Mouse (Mus musculus): ENCODE data around the gene Prr3. TPM values are rescaled to one million over a fixed set of nuclear protein-coding genes. Genes with fewer than 3 reads are reported as not detected.
"Not testable (repeated sequence)": the region's sequence is repeated elsewhere in the genome, so short reads cannot be mapped to it uniquely, and the experiment has no call there.

Prr3 gene
- polyA plus RNA-seq, 1 experiment = 7.8 TPM

DNA sequence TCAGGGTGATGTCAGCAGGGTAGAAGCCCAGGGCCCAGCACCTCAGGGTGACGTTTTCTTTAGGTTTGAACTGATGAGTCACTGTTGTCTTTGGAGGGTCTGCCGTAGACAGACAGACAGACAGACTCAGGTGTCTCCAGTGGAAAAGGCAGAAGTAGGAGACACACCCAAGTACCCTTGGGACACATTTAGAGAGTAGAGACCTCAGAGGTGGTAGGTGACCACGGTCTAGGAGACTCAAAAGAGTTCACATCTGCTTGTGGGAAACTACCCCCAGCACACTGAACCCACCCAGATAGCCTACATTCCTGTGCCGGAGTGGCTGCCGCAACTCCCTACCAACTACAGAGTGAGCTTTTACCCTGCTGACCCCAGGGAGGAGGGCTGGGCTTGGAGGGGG is 34.9 kb upstream of the Prr3 start:
- WGBS = 93% methylated on average over 5 of the region's 5 CpGs
- H3K4me3 ChIP-seq (ENCODE audit: low read depth, low read length) = no peak overlapping the region
- no peak overlapping the region for H3K27ac ChIP-seq (ENCODE audit: insufficient read depth, low read depth, low read length)
- no peaks in the 10 kb centered on the region for H3K27me3 ChIP-seq (ENCODE audit: control insufficient read depth, insufficient read depth, low read length)
- TF ChIP-seq CTCF (IDR thresholded peaks at IDR 0.05; ENCODE audit: extremely low read depth, insufficient read length, insufficient replicate concordance, low read depth, low read length) = no peak
- no peak for TF ChIP-seq POLR2A (IDR thresholded peaks at IDR 0.05; ENCODE audit: low read depth, low read length)
- no peaks in the 10 kb centered on the region for H3K4me1 ChIP-seq (ENCODE audit: control insufficient read depth, insufficient read depth, insufficient read length, low read length)
- peaks cover 24% of the 10 kb centered on the region for H3K36me3 ChIP-seq (ENCODE audit: control insufficient read depth, insufficient read depth, low read length)

DNA sequence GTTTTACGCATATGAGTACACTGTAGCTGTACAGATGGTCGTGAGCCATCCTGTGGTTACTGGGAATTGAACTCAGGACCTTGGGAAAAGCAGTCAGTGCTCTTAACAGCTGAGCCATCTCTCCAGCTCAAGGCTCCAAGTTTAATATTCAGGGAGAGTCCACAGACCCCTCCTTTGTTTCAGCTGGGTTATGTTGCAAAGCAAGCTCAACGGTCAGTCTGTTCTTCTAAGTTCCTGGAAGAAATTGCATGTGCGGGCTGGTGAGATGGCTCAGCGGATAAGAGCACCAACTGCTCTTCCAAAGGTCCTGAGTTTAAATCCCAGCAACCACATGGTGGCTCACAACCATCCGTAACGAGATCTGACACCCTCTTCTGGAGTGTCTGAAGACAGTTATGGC is 24.4 kb upstream of the Prr3 start:
- H3K4me1 ChIP-seq (ENCODE audit: control insufficient read depth, insufficient read depth, insufficient read length, low read length); H3K27me3 ChIP-seq (ENCODE audit: control insufficient read depth, insufficient read depth, low read length); H3K4me3 ChIP-seq (ENCODE audit: low read depth, low read length); H3K36me3 ChIP-seq (ENCODE audit: control insufficient read depth, insufficient read depth, low read length); H3K27ac ChIP-seq (ENCODE audit: insufficient read depth, low read depth, low read length): not testable (repeated sequence)
- WGBS = 83% methylated on average over 7 of the region's 7 CpGs

DNA sequence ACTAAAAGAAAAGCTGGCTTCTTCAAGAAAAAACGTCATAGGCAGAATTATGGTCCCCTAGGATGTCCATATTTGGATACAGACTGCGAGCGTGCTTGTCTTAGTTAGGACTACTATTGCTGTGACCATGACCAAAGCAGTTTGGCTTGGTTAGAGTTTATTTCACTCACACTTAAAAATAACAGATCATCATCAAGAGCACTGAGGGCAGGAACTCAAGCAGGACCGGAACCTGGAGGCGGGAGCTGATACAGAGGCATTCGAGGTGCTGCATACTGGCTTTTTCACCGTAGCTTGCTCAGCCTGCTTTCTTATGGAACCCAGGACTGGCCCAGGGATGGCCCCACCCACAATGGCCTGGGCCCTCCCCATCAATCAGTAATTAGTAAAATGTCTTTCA is 23.3 kb upstream of the Prr3 start:
- no peak overlapping the region for H3K27ac ChIP-seq (ENCODE audit: insufficient read depth, low read depth, low read length)
- no peak for TF ChIP-seq POLR2A (IDR thresholded peaks at IDR 0.05; ENCODE audit: low read depth, low read length)
- TF ChIP-seq CTCF (IDR thresholded peaks at IDR 0.05; ENCODE audit: extremely low read depth, insufficient read length, insufficient replicate concordance, low read depth, low read length) = no peak
- 92% methylated on average over 7 of the region's 7 CpGs for WGBS

DNA sequence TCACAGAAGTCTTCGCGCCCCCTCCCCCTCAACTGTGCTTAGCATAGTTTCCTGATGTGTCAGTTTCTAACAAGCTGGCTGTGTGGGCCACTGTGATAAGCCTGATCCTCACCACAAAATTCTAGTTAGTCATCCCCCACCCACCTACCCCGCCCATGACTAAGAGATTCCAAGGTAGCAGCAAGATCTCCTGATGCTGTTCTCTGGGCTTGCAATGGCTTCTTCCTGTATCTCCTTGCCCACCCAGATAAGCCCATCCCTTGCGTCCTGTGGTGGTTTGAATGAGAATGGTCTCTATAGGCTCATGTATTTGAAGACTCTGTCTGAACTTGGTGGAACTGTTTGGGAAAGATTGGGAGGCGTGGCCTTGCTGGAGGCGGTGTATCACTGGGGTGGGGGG is 21.9 kb upstream of the Prr3 start:
- WGBS = 94% methylated on average over 6 of the region's 6 CpGs
- H3K4me1 ChIP-seq (ENCODE audit: control insufficient read depth, insufficient read depth, insufficient read length, low read length) = peaks cover 8% of the 10 kb centered on the region
- H3K27ac ChIP-seq (ENCODE audit: insufficient read depth, low read depth, low read length) = no peak overlapping the region
- peaks cover 9% of the 10 kb centered on the region for H3K36me3 ChIP-seq (ENCODE audit: control insufficient read depth, insufficient read depth, low read length)
- H3K27me3 ChIP-seq (ENCODE audit: control insufficient read depth, insufficient read depth, low read length) = no peaks in the 10 kb centered on the region
- no peak for TF ChIP-seq CTCF (IDR thresholded peaks at IDR 0.05; ENCODE audit: extremely low read depth, insufficient read length, insufficient replicate concordance, low read depth, low read length)
- no peak for TF ChIP-seq POLR2A (IDR thresholded peaks at IDR 0.05; ENCODE audit: low read depth, low read length)
- H3K4me3 ChIP-seq (ENCODE audit: low read depth, low read length) = no peak overlapping the region

More for the DNA sequence above, 23.3 kb upstream of the Prr3 start:
- Histone ChIP-seq H3K36me3 (ENCODE audit: control insufficient read depth, insufficient read depth, low read length) (peaks cover 9% of the 10 kb centered on the region), H3K27me3 (ENCODE audit: control insufficient read depth, insufficient read depth, low read length) (no peaks in the 10 kb centered on the region), H3K4me3 (ENCODE audit: low read depth, low read length) (no peak overlapping the region), H3K4me1 (ENCODE audit: control insufficient read depth, insufficient read depth, insufficient read length, low read length) (peaks cover 6% of the 10 kb centered on the region; the same call in 1 of the 2 replicates)

DNA sequence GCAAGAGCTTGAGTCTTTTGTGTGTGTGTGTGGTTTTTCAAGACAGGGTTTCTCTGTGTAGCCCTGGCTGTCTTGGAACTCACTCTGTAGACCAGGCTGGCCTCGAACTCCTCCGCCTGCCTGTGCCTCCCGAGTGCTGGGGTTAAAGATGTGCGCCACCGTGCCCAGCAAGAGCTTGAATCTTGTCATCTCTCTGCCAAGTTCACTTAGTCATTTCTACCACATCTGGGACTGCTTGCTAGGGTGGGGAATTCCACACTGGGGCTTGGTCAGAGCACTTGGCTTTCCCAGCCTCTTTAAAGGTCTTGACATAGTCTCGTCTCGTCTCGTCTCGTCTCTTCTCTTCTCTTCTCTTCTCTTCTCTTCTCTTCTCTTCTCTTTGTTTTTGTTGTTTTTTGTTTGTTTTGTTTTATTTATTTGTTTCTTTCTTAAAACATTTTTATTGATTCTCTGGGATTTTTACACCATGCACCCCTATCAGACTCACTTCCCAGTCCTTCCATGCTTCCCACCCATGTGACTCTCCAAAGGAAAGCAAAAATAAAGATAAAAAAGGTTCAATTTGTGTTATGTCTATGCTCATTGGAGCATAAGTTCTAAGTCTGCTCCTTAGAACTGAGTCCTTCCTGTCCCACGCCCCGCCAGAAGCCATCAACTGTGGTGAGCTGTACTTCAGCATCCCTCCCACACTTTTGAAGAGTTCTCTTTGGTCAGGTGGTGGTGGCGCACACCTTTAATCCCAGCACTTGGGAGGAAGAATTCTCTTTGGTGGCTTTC is 21.3 kb upstream of the Prr3 start:
- H3K4me3 ChIP-seq (ENCODE audit: low read depth, low read length) = no peak overlapping the region
- 66% methylated on average over 12 of the region's 12 CpGs for WGBS

DNA sequence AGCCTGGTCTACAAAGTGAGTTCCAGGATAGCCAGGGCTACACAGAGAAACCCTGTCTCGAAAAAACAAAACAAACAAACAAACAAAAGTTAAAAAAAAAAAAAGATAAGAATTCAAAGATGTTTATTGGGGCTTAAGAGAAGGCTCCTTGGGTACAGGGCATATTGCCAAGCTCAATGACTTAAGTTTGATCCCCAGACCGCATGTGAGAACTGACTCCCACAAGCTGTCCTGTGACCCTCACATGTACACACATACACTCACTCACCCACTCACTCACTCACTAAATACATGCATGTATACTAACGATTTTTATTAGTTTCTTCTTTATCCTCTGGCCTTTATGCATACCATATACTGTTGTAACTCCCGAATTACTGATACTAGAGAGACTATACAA is 20.3 kb upstream of the Prr3 start:
- Histone ChIP-seq H3K4me1 (ENCODE audit: control insufficient read depth, insufficient read depth, insufficient read length, low read length) (peaks cover 10% of the 10 kb centered on the region), H3K27ac (ENCODE audit: insufficient read depth, low read depth, low read length) (peak overlapping the region; percentile 15; the same call in 1 of the 2 replicates)
- 24% methylated on average over 4 of the region's 4 CpGs for WGBS

More for the DNA sequence above, 21.3 kb upstream of the Prr3 start:
- H3K27me3 ChIP-seq (ENCODE audit: control insufficient read depth, insufficient read depth, low read length) = no peaks in the 10 kb centered on the region
- no peak for TF ChIP-seq POLR2A (IDR thresholded peaks at IDR 0.05; ENCODE audit: low read depth, low read length)
- no peak for TF ChIP-seq CTCF (IDR thresholded peaks at IDR 0.05; ENCODE audit: extremely low read depth, insufficient read length, insufficient replicate concordance, low read depth, low read length)
- 0 out of 2 replicates have a peak overlapping the region, but pooled peaks have one; percentile 15 for H3K27ac ChIP-seq (ENCODE audit: insufficient read depth, low read depth, low read length)
- H3K4me1 ChIP-seq (ENCODE audit: control insufficient read depth, insufficient read depth, insufficient read length, low read length) = peaks cover 8% of the 10 kb centered on the region
- H3K36me3 ChIP-seq (ENCODE audit: control insufficient read depth, insufficient read depth, low read length) = peaks cover 5% of the 10 kb centered on the region

DNA sequence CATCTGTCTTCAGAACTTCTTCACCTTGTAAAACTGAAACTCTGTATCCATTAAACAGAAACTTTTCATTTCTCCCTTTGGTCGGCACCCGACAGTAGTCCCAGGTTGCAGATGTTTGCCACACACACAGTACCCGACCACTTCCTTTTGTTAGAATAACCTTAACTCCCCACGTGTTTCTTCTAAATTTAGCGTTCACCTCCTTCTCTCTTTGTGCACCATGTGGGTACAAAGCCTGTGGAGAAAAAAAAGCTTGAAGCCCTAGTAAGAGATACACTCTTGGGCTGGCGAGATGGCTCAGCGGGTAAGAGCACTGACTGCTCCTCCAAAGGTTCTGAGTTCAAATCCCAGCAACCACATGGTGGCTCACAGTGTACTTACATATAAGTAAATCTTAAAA is 19.3 kb upstream of the Prr3 start:
- Histone ChIP-seq H3K4me1 (ENCODE audit: control insufficient read depth, insufficient read depth, insufficient read length, low read length) (peaks cover 10% of the 10 kb centered on the region), H3K27ac (ENCODE audit: insufficient read depth, low read depth, low read length) (no peak overlapping the region), H3K4me3 (ENCODE audit: low read depth, low read length) (no peak overlapping the region), H3K36me3 (ENCODE audit: control insufficient read depth, insufficient read depth, low read length) (0 out of 2 replicates have a peak, but pooled peaks cover 1% of the 10 kb centered on the region), H3K27me3 (ENCODE audit: control insufficient read depth, insufficient read depth, low read length) (no peaks in the 10 kb centered on the region)
- 75% methylated on average over 7 of the region's 7 CpGs for WGBS
- TF ChIP-seq CTCF (IDR thresholded peaks at IDR 0.05; ENCODE audit: extremely low read depth, insufficient read length, insufficient replicate concordance, low read depth, low read length) (no peak), POLR2A (IDR thresholded peaks at IDR 0.05; ENCODE audit: low read depth, low read length) (no peak)

More for the DNA sequence above, 20.3 kb upstream of the Prr3 start:
- Histone ChIP-seq H3K36me3 (ENCODE audit: control insufficient read depth, insufficient read depth, low read length) (0 out of 2 replicates have a peak, but pooled peaks cover 1% of the 10 kb centered on the region), H3K27me3 (ENCODE audit: control insufficient read depth, insufficient read depth, low read length) (no peaks in the 10 kb centered on the region), H3K4me3 (ENCODE audit: low read depth, low read length) (no peak overlapping the region)
- TF ChIP-seq POLR2A (IDR thresholded peaks at IDR 0.05; ENCODE audit: low read depth, low read length) (no peak), CTCF (IDR thresholded peaks at IDR 0.05; ENCODE audit: extremely low read depth, insufficient read length, insufficient replicate concordance, low read depth, low read length) (no peak)
